Mouse (Mus musculus) layer of hippocampus, adult 8-10 months (tissue): Measurements from ENCODE around the gene Dohh. TPM values are rescaled to one million over a fixed set of nuclear protein-coding genes. Genes with fewer than 3 reads are reported as not detected.

Experiments used
- DNase-seq, 2 experiments: peaks; one replicate each; pipeline ENCODE4 v3.0.0; 2022; ENCODE audit warnings: low spot score in 2 of 2
- total RNA-seq, 4 experiments: library from RNA; stranded (reverse); gene quantifications; 2 replicates each; pipeline ENCODE4 v1.2.4; 2022

The Dohh gene
- 10 to 100 TPM; 64.3 to 78.5 (median 72.6) TPM for total RNA-seq

DNA sequence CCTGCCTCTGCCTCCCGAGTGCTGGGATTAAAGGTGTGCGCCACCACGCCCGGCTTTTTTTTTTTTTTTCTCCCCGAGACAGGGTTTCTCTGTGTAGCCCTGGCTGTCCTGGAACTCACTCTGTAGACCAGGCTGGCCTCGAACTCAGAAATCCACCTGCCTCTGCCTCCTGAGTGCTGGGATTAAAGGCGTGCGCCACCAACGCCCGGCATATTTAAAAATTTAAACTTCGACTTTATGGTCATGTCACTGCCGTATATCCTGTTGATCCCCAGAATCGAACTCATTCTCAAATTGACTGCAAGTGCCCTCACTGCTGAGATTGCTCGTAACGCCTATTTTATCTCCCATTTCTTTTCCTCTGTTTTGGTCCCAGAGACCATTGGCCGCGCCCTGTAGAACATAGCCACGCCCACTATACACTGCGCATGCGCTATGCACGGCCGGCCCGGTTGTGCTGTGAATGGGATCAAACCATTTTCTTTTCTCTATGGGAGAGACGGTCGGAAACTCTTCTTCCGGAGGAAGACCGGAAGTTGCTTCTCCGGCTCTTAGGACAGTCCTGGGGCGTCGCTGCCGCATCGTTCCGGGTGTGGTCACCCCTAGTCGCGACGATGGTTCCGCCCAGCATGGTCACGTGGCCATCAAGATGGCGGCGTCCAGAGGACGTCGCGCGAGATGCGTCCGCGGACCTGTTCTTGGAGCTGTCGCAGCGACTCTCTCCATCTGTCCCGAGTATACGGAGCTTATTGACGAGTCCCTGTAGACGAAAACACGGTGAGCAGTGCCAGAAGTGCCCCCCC lies at the start of gene Dohh, which contains the start of gene Gm48551:
TSS of gene Dohh (plus strand) at position 627 of the 803 bp plus-strand sequence.
TSS of gene Gm48551 (plus strand) at position 665 of the 803 bp plus-strand sequence.
- peak; percentile 98 to 99 for DNase-seq

DNA sequence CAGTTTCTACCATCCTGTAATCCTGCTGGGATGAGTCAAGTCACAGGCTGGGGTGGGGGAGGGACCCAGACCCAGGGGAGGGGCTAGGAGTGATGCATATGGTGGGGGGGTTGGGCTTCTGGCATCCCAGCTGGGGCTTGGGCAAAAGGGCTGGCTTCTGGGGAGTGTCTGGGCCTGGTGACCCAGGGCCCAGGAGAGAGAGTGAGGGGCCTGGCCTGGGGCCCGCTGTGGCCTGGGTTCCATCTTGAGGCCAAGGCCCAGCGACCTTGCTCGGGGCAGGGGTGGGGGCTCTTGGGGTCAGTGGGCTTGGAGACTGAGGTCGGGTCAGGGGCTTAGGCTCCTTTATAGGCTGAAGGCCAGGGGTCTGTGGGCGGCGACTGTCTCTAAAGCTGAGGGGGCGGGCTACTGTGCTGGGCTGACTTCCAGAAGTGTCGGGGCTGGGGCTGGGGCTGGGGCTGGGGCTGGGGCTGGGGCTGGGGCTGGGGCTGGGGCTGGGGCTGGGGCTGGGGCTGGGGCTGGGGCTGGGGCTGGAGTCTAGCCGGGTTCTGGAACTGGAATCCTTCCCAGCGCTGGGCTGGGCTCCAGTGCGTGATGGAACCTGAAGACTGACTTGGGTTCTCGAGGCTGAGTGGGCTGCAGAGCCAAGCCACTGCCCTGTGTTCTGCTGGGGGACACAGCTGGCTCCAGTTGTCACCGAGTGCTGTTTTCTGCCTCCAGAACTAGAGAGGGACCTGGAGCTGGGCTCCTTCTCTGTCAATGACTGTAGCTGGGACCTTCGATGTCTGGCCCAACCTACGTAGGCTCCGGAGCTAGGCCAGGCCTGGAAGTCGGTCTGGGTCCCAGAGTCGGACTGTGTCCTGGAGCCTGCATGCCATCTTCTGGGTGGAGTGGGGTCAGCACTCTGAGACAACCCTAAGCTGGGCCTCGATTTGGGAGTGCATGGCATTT lies 48.6 kb upstream of the Dohh start:
- no peak for DNase-seq

DNA sequence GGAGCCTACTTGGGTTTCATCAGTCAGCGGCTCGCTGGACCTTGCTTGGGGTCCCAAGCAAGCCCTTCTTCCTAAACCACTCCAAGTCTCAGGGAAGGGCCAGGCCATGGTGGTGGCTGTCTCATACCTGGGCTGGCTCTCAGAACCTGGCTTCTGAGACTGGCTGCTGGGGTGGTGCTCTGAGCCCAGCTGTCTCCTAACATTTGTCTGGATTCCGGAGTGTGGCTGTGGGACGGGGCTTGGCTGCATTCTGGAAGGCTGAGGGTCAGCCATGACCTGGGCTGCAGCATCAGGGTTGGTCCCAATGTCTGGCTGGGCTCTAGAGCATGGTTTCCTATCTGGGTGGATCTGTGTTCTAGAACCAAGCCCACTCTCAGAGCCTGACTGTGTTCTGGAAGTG lies 47.7 kb upstream of the Dohh start:
- DNase-seq, result no peak

DNA sequence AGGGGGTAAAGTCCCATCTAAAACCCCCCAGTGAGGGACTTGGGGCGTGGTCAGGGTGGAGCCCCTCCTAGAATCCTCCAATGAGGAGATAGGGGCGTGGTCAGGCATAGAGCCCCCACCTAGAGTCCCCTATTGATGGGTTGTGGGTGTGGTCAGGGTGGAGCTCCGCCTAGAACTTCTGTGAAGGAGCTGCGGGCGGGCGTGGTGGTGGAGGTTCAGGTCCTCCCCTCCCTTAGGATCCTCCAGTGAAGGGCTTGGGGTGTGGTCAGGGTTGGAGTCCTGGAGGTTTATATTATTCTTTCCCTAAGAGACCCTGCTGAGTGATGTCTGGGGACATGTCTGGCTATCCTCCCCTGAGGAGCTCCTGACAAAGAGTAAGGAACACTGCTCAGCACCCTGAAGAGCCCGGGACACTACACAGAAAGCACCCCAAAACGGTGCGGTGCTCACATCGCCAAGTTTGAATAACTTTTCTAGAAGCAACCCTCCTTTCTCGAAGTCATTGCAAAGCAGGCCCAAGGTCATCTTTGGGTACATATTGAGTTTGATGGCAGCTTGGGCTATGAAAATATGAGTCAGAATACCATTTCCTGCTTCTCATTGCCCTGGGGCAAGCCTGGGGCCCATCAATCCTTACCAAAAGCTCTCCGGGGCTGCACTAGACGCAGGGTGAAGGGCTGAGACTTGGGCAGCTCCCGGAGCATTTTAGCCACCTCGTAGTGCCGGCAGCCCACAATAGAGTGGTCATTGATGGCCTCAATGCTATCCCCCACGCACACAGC lies 43.5 kb upstream of the Dohh start:
- no peak for DNase-seq

DNA sequence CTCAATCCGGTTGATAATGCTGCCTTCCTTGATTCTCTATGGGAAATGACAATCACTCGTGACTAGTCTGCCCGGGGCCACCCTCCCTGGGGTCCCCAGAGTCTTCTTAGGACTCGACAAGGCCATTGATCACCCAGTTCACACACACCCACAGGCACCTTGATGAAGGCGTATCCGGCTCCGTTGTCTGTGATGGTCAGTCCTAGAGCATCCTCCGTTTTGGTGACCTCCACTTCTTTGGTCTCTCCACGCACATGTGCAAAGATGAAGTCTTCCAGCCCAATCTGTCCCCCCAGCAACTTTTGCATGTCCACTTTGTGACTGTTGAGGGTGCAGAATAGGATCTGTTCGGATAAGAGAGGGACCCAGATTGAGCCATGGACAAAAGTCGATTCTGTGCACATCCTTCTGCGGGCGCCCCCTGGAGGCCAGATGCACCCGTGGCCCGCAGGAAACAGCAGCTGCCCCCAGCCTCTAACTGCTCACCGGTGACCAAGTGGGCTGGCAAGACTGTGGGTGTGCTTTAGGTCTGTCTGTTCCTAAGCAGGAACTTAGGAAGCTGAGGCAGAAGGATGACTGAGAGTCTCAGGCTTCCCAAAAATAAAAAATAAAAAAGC lies 42.8 kb upstream of the Dohh start:
- DNase-seq, result no peak

DNA sequence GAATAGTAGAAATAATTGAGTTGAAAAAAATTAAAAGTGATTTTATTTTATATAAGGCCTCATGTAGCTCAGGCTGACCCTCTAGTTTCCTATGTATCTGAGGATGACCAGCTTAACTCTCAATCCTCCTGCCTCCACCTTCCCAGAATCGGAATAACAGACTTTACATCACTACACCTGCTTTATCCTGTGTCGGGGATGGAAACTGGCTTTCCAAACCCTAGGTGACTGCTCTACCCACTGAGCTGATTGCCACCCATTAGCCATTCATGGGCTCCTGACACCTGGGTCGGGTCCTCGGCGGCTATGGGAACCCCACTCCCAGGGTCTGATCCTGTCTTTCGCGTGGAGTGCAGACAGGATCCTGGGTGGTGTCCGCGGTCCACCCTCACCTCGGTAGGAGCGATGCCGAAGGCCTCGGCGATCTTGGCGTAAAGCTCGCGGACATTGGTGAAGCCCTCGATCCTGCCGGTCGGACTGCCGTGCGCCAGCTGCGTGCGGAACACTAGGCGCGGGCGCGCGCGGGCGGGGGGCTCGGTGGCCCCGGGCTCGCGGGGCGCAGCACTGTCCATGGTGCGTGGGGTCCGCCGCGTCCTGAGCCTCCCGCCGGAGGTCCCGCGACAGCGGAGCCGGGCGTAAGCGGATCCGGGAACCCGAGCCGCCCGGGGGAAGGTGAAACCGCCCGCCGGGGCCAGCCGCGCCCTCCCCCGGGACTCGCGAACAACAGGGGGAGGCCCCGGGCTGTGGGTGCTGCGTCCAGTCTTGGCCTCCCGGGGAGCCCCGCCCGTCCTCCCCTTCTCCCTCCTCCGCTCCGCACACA lies 41.3 kb upstream of the Dohh start, which contains the start of gene Gipc3:
TSS of gene Gipc3 (minus strand) at position 581 of the 820 bp plus-strand sequence.
- DNase-seq, result no peak

DNA sequence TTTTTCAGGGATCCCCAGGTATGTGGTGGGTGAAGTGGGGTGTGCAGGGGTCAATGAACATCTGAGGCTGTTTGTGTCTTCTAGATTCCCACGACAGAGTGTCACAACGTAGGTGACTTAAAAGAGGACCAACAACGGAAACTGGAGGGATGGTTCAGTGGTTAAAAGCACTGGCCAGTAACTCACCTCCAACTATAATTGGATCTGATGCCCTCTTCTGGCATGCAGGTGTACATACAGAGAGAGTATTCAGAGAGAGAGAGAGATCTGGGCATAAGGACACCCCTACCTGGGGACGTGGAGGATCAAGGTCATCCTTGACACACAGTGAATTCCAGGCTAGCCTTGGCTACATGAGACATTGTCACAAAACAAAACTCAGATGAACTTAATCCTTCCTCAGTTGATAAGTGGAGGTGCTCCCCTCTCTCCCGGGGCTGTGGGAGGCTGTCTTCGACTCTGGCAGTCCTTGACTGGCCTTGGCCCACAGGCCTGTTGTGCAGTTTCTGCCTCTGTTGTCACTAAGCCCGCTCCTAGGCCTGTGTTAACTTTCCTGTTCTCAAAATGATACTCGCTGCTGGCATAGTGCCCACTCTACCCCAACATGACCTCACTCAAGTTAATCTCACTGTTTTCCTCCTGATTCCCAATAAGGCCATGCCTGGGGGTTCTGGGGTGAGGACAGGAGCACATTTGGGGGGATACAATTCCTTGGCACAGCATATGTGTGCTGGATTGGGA lies 39.6 kb upstream of the Dohh start:
- DNase-seq, result no peak

DNA sequence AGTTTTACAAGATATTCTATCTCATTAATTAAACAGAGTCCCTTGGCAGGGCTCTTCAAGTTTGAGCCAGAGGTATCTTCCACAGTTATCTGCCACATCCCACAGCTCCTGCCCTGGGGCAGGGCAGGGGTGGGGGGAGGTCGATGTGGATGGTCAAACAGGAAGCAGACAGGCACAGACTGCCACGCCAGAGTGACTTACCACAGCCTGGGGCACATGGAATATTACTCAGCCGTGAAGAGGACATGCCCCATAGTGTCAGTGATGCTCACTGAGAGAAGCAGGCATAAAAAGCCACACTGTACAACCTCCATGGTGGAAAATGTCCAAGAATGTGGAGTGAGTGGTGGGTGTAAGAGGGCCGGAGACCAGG lies 39.1 kb upstream of the Dohh start:
- DNase-seq, result no peak

DNA sequence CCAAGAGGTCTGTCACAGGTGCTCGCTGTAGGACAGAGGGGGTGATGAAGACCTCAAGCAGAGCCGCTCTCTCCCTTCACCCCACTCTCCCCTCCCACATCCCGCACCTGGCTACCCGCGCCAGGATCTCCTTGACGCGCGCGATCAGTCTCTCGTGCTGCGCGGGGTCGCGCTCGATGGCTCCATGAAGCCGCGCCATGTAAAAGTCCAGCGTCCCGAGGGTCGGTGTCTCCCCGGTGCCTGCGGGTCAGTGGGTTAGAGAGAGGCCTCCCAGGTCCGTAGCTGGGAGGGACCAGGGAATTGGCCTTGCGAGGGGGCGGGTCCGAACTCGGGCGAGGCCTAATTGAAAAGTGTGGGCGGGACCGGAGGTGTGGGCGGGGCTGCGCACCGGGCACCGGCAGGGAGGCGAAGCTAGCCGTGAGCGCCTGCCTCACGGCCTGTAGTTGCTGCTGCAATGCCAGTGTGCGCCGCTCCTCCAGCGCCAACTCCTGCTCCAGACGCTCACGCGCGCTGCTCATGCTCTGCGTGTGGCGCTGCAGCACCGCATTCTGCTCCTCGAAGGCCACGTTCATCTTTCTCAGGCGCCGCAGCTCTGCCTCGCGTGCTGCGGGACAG lies 37.7 kb upstream of the Dohh start:
- no peak for DNase-seq

DNA sequence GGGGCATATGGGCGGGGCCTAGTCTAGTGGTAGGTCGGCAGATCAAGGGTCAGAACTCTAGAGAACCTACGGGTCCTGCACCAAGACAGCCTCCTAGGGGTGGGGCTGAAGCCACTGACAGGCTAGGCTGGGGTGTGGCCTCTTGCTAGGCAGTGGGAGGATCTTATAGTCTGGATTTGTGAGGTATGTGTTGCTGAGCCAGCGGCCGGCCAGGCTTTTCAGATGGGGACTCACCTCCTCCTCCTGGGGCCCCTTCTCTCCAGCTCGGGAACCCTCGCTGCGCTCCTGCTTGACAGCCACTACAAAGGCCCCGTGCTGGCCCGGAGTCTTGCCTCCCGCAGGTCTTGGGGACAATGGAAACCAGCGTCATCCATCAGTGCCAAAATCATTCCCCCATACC lies 35.1 kb upstream of the Dohh start:
- DNase-seq, result no peak

DNA sequence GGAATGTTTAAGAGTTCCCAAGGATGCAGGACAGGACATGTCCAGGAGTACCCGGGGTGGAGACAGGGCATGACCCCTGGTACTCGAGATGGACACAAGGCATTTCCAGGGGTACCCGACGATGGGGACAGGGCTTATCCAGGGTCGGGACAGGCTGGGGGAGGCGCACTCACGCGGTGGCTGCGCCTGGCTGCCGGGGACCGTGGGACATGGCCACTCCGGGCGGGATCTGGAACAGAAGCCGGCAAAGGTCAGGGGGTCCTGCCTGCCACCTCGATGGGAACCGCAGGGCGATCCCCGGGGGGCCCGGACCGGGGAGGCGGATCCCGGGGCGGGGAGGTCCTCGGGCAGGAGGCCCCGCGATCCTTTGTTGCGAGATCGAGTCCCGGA lies 34.3 kb upstream of the Dohh start:
- DNase-seq, result no peak

DNA sequence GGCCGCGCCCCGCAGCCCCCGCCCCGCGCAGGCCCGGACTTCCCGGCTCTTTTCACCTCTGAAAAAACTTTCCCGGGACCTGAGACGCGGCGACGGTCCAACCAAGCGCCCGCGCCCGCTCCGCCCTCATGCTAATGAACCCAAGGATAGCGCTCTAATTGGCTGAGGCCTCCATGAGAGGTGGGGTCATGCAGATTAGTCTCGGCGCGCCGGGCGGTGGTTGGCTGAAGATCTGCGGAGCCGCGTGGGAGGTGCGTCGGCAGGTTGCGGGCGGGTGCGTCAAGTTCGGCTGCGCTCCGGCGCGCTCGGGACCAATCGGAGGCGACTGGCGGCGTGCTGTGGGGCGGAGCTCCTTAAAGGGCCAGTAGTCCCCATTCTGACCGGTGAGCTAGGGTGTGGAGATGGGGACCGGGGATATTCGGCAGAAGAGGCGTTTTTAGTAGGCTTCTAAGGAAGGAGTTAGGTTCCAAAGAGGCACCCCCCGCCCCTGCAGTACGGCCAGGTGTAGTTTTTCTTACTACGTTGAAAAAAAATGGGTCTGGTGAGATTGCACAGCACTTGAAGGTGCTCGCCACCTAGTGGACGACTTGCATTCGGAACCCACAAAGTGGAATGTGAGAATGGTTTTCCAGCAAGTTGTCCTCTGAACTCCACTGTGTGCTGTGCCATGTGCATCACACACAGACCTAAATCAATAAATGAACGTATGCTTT lies 33.7 kb upstream of the Dohh start, which contains the start of gene Hmg20b:
TSS of gene Hmg20b (minus strand) at position 130 of the 713 bp plus-strand sequence.
- DNase-seq, result peak; percentile 99

DNA sequence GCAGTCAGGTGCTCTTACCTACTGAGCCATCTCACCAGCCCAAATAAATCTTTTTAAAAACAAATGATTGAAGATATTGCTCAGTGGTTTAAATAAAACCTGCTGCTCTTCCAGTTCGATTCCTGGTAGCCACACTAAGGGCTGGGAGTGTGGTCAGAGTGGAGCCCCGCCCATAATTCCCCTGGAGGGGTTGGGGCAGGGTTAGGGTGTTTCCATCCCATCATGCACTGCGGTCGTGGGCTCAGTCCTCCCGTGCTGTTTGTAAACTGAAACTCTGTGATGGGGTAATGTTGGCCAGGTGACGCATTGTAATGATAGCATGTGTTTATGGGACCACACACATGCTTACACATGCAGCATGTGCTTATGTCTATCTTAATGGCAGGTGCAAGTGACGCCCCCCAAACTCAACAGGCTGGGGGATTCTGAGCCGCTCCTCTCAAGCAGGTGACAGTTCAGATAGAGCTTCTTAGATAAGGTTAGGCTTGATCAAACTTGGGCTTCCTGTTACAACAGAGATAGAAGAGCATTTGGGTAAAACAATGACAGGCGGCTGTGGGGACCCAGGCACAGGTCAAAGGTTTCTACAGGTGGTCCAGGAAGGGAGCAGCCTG lies 32.4 kb upstream of the Dohh start:
- no peak for DNase-seq

DNA sequence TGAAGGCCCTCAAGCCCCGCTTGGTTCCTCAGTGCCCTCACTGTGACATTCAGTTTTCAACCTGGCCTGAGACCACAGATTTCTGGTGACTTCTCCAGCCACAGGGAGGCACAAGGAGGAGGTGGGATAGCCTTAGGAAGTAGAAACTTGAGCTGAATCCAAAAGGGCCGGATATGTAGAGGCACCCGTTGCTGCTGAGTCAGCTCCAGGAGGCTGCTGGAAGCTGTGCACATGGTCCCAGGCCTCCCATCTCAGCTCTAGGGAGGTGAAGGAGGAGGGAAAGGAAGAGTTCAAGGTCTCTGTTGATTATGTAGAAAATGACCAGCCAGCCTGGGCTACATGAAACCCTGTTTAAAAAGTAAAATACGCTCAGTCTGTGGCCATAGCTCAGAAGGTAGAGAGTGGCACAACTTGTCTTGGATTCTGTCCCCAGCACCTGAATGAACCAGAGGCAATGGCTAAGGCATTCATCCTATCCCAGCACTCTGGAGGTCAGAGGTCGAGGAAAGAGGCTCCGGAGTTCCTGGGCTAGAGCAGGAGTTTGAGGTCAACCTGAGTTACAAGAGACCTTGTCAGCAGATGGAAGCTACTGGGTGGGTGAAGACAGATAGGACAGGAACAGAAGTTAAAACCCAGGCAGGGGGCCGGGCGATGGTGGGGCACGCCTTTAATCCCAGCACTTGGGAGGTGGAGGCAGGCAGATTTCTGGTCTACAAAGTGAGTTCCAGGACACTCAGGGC lies 29.3 kb upstream of the Dohh start:
- no peak for DNase-seq

DNA sequence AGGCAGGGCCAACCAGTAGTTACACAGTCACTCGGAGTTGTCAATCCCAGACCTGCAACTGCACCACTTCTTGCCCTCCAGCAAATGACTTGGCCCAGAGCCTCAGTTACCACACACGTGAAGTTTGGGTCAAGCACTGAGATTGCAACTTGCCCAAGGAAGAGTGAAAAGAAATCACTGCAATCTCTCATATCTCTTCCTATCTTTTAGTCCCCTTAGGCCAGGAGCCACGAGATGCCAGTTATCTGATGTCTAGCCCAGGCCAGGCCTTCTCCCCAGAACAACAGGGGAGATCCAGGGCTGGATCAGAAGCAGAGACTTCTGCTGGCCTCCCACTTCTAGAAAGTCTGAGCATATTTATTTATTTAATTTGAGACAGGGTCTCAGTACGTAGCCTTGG lies 28.7 kb upstream of the Dohh start:
- no peak for DNase-seq

DNA sequence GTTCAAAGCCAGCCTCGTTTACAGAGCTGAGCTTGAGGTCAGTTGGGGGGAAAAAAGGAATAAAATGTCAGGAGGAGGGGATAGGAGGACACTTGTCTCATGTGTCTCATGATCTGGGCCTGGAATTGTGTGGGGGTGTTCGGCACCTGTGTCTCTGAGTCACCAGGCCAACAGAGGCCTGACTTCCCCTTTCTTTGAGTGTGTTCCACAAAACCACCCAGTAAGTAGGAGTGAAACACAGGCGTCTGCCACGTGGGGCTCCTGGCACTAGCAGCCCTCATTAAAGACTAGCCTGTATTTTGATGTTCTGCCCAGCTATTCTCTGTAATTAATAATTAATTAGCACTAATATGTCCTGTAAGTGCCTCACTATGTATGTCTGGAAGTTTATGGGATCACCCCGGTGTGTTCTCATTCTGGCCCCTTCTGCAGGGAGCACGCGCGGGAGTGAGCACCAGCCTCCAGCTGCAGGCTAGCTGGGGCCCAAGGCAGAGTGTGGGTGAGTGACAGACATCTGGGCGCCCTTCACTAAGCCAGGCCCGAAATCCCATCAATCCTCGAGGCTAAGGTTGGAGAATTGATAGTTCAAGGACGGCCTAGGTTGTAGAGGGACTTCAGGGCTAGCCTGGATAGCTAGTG lies 27.8 kb upstream of the Dohh start:
- DNase-seq, result no peak
